ENCODE assay signal across 14 mouse cellular contexts in genomic region chr5:139290467-139291259, GRCm38 (mm10).
"Had no signal": no experiment of that assay in that cellular context is flagged by ENCODE, and none has a peak within 500 bp of the region (broad histone marks: within the 10 kb centered on the region; RNA-seq: fewer than 3 reads in every experiment).

No protein-coding gene starts in this region.

- H3K9me3 ChIP-seq: intestine, embryonic 15.5 days; liver, embryonic 13.5 days; midbrain, embryonic 12.5 days; stomach, embryonic 15.5 days had no signal

- H3K9ac ChIP-seq: intestine, embryonic 15.5 days; liver, embryonic 13.5 days; midbrain, embryonic 12.5 days; stomach, embryonic 15.5 days had no signal

- H3K36me3 ChIP-seq: intestine, embryonic 15.5 days; liver, embryonic 13.5 days; midbrain, embryonic 12.5 days; stomach, embryonic 15.5 days had no signal

- ATAC-seq: intestine, embryonic 15.5 days had no signal

- H3K27me3 ChIP-seq: intestine, embryonic 15.5 days; liver, embryonic 13.5 days; midbrain, embryonic 12.5 days; stomach, embryonic 15.5 days had no signal

- H3K4me1 ChIP-seq: midbrain, embryonic 12.5 days had no signal

- DNase-seq: kidney, adult 18-20 months; kidney, postnatal 25 days; liver, embryonic 13.5 days; lung, adult 2 months; lung, postnatal 14 days; lung, postnatal 4 days; right cerebral cortex, adult 18-20 months; right cerebral cortex, postnatal 14 days; right cerebral cortex, postnatal 4 days; thymus, postnatal 25 days had no signal

- H3K4me2 ChIP-seq: intestine, embryonic 15.5 days; liver, embryonic 13.5 days; midbrain, embryonic 12.5 days; stomach, embryonic 15.5 days had no signal

- H3K4me3 ChIP-seq: intestine, embryonic 15.5 days; liver, embryonic 13.5 days; midbrain, embryonic 12.5 days; stomach, embryonic 15.5 days had no signal

- H3K27ac ChIP-seq: intestine, embryonic 15.5 days; kidney, postnatal 0 days; liver, embryonic 13.5 days; midbrain, embryonic 12.5 days; stomach, embryonic 15.5 days had no signal
